Mouse (Mus musculus) limb, embryonic 10.5 days (tissue): ENCODE measurements around the gene Dpagt1. TPM values are rescaled to one million over a fixed set of nuclear protein-coding genes. Genes with fewer than 3 reads are reported as not detected.
A peak's percentile ranks its signal among the peaks of the same experiment; 100 is the strongest.
"Not testable (repeated sequence)": the region's sequence is repeated elsewhere in the genome, so short reads cannot be mapped to it uniquely, and the experiment has no call there.

Experiments
- DNase-seq: peaks from one replicate; pipeline ENCODE4 v3.0.0-alpha.2; 2017; ENCODE audit warnings: low spot score
- H3K27ac ChIP-seq: fragments of 300-500 bp; sonication (generic); 2 replicates; pipeline ENCODE4 v1.5.1; 2016; ENCODE audit warnings: mild to moderate bottlenecking
- H3K27me3 ChIP-seq: fragments of 300-500 bp; sonication (generic); 2 replicates; pipeline ENCODE4 v1.6.1; 2016; ENCODE audit warnings: low read depth, mild to moderate bottlenecking; ENCODE audit not compliant: poor library complexity, severe bottlenecking
- H3K36me3 ChIP-seq: fragments of 300-500 bp; sonication (generic); 2 replicates; pipeline ENCODE4 v1.6.1; 2016; ENCODE audit warnings: mild to moderate bottlenecking, moderate library complexity
- H3K4me1 ChIP-seq: fragments of 300-500 bp; sonication (generic); 2 replicates; pipeline ENCODE4 v1.6.1; 2016
- H3K4me3 ChIP-seq: fragments of 300-500 bp; sonication (generic); 2 replicates; pipeline ENCODE4 v1.5.1; 2016; ENCODE audit warnings: mild to moderate bottlenecking, moderate library complexity
- H3K9me3 ChIP-seq: fragments of 300-500 bp; sonication (generic); replicated peaks from 2 replicates; pipeline ENCODE4 v1.6.1; 2016; ENCODE audit warnings: mild to moderate bottlenecking
- WGBS: fragments of 180-500 bp; shearing (Covaris S2); methylation state at CpG from one replicate; pipeline ENCODE4 v1.1.7; 2016; 5-methylcytosine and 5-hydroxymethylcytosine counted together
- polyA plus RNA-seq: library from polyadenylated mRNA; unstranded; fragments of >200 nt; fragmentation: Nextera tagmentation; extraction: Ambion mirVana; gene quantifications from 2 replicates; pipeline ENCODE4 v1.2.1, GENCODE M21; 2016

Dpagt1 gene
- polyA plus RNA-seq, 1 experiment from 2014 or later = 46.9 TPM

- H3K27me3 ChIP-seq = no peaks in the 10 kb centered on the region
- peaks cover 12% of the 10 kb centered on the region for H3K4me1 ChIP-seq
- H3K36me3 ChIP-seq = peaks cover 72% of the 10 kb centered on the region
- H3K27ac ChIP-seq = no peak overlapping the region
- no peaks in the 10 kb centered on the region for H3K9me3 ChIP-seq
- WGBS = 89% methylated on average over 4 of the region's 4 CpGs
- DNase-seq = no peak
- H3K4me3 ChIP-seq = no peak overlapping the region
Measured at GRCm38 (mm10) chr9:44347621-44348020, 21.8 kb downstream of the Dpagt1 start.

DNA sequence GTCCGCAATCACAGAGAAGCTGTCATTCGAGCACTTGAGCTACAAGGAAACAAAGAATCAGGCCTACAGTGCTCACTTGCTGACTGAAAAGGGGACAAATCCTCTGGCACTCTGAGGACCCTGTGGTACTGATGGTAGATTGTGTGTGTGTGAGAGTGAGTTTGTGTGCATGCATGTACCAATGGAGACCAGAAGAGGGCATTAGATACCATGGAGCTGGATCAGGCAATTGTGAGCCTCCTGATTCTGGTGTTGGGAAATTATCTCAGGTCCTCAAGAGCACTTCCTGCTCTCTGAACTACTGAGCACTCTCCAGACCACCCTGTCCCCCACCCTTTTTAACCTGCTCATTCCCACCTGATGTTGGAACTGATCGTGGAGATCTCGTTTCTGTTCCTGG, 22.7 kb downstream of the Dpagt1 start:
- 93% methylated on average over 4 of the region's 4 CpGs for WGBS
- no peaks in the 10 kb centered on the region for H3K27me3 ChIP-seq
- peaks cover 81% of the 10 kb centered on the region for H3K36me3 ChIP-seq
- peaks cover 3% of the 10 kb centered on the region; the same call in 1 of the 2 replicates for H3K4me1 ChIP-seq
- H3K4me3 ChIP-seq = no peak overlapping the region
- DNase-seq = no peak
- no peak overlapping the region for H3K27ac ChIP-seq
- H3K9me3 ChIP-seq = no peaks in the 10 kb centered on the region

- H3K4me3 ChIP-seq = no peak overlapping the region
- WGBS = 95% methylated on average over 4 of the region's 4 CpGs
- no peaks in the 10 kb centered on the region for H3K9me3 ChIP-seq
- no peaks in the 10 kb centered on the region for H3K4me1 ChIP-seq
- peaks cover 100% of the 10 kb centered on the region for H3K36me3 ChIP-seq
- no peak for DNase-seq
- H3K27ac ChIP-seq = no peak overlapping the region
- H3K27me3 ChIP-seq = no peaks in the 10 kb centered on the region
Measured at GRCm38 (mm10) chr9:44351396-44351795, 25.6 kb downstream of the Dpagt1 start.

GRCm38 (mm10) chr9:44352337-44352736, 26.5 kb downstream of the Dpagt1 start:
- no peak for DNase-seq
- Histone ChIP-seq H3K9me3 (no peaks in the 10 kb centered on the region), H3K36me3 (peaks cover 100% of the 10 kb centered on the region), H3K4me1 (no peaks in the 10 kb centered on the region), H3K4me3 (no peak overlapping the region), H3K27ac (no peak overlapping the region), H3K27me3 (no peaks in the 10 kb centered on the region)
- 93% methylated on average over 10 of the region's 10 CpGs for WGBS

DNA sequence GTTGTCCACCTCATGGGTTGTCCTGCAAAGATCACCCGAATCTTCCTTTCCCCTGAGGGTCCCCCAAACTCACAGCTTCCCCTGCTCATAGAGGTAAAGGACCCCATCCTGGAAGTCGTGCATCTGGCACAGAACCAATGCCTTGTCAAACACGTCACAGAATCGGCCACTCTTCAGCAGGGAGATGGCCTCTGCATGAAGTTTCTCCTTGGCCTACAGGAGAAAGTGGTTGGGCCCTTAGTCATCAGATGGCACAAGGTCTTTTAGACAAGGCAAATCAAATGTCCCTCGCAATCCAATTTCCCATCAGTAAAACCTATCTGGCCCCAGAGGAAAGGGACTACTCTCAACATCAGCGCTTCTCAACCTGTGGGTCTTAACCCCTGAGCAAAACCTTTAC, 27.3 kb downstream of the Dpagt1 start:
- no peak overlapping the region for H3K4me3 ChIP-seq
- no peaks in the 10 kb centered on the region for H3K27me3 ChIP-seq
- no peaks in the 10 kb centered on the region for H3K4me1 ChIP-seq
- 97% methylated on average over 6 of the region's 6 CpGs for WGBS
- DNase-seq = no peak
- no peaks in the 10 kb centered on the region for H3K9me3 ChIP-seq
- no peak overlapping the region for H3K27ac ChIP-seq
- peaks cover 100% of the 10 kb centered on the region for H3K36me3 ChIP-seq

DNA sequence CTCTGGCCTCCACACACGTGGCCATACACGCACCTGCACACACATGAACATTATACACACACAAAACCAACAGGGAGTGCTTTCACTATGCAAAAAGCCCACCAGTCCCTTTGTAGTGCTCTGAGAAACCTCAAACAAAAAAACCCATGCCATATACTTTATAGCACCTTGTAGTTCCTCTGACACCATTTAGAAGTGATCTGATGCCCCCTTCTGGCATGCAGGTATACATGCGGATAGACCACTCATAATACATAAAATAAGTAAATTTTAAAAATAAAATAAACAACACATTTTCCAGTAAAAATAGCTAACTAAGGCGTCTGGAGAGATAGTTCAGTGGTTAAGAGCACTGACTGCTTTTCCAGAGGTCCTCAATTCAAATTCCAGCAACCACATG, 31.4 kb downstream of the Dpagt1 start:
- Histone ChIP-seq H3K27ac (no peak overlapping the region), H3K9me3 (no peaks in the 10 kb centered on the region), H3K36me3 (peaks cover 75% of the 10 kb centered on the region), H3K4me3 (no peak overlapping the region), H3K4me1 (peaks cover 7% of the 10 kb centered on the region), H3K27me3 (no peaks in the 10 kb centered on the region)
- 80% methylated on average over 4 of the region's 4 CpGs for WGBS
- no peak for DNase-seq

DNA sequence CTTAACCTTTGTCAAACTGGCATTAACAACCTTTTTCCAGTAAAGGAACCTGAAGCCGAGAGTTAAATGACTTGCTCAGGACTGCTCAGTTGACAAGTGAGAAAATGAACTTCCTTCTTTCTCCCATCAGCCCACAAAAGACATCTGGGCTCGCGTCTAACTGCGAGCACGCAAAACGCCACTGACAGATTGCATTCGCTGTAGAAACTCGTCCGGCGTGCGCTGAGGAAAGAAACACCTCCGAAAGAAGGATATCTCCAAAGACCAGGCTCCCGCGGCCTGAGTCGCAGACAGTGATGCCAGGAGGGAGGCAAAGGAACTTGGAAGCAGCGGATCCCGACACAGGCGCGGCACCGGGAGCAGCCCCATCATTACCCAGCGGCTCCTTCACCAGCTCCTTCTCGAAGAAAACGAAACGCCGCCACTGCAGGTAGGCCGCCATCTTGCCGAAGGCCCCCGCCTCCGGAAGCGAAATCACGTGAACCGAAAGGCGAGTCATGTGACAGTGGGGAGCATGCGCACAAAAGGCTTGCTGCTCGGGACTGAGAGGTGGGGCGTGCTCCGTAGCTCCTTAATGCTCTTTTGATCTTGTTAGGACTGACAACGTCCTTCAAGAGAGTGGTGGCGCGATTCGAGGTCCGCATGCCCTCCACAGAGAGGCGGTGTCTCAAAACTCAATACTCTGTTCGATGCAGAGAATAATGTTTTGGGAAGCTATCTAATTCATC, 35.5 kb downstream of the Dpagt1 start, which contains the start of gene Vps11:
Gene Vps11 (minus strand): TSS at position 481 of the 728 bp plus-strand sequence.
- H3K27ac ChIP-seq = peak within 1 kb of the TSS; percentile 86
- H3K4me1 ChIP-seq = peaks cover 7% of the 10 kb centered on the region
- peak; percentile 99 for DNase-seq
- H3K27me3 ChIP-seq = no peaks in the 10 kb centered on the region
- H3K36me3 ChIP-seq = peaks cover 33% of the 10 kb centered on the region
- H3K9me3 ChIP-seq = no peaks in the 10 kb centered on the region
- peak within 1 kb of the TSS; percentile 92 for H3K4me3 ChIP-seq
- WGBS = under 1% methylated on average over 44 of the region's 44 CpGs

DNA sequence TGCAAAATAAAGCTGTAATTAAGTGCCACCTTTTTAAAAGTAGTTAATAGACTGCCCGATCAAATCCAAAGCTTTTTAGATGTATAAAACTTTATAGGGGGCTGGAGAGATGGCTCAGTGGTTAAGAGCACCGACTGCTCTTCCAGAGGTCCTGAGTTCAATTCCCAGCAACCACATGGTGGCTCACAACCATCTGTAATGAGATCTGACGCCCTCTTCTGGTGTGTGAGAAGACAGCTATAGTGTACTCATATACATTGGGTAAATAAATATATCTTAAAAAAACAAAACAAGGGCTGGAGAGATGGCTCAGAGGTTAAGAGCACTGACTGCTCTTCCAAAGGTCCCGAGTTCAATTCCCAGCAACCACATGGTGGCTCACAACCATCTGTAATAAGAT, 36.1 kb downstream of the Dpagt1 start:
- H3K36me3 ChIP-seq = peaks cover 28% of the 10 kb centered on the region
- WGBS = 49% methylated on average over 4 of the region's 4 CpGs
- peak overlapping the region; percentile 86 for H3K27ac ChIP-seq
- peak overlapping the region; percentile 92 for H3K4me3 ChIP-seq
- not testable (repeated sequence) for DNase-seq, H3K27me3 ChIP-seq, H3K4me1 ChIP-seq, H3K9me3 ChIP-seq

DNA sequence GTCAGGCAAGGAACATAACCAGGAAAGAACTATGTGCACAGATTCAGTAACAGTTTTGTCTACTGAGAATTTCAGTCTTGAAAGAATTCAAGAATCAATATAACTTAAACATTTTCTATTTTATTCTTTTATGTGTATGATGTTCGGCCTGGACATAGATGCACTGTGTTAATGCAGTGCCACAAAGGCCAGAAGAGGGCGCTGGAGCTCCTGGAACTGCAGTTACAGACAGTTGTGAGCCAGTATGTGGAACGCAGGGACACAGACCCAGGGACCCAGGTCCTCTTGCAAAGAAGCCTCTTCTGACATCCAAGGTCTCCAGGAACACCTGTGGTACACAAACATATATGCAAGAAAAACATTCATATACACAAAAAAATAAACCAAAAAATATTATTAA, 38.7 kb downstream of the Dpagt1 start:
- H3K4me1 ChIP-seq = peaks cover 7% of the 10 kb centered on the region
- H3K27me3 ChIP-seq = no peaks in the 10 kb centered on the region
- WGBS = 68% methylated on average over 3 of the region's 3 CpGs
- H3K9me3 ChIP-seq = no peaks in the 10 kb centered on the region
- peaks cover 4% of the 10 kb centered on the region for H3K36me3 ChIP-seq
- DNase-seq = no peak
- H3K4me3 ChIP-seq = no peak overlapping the region
- H3K27ac ChIP-seq = no peak overlapping the region

GRCm38 (mm10) chr9:44373386-44373785, 47.6 kb downstream of the Dpagt1 start:
- no peak for DNase-seq
- Histone ChIP-seq H3K27ac (no peak overlapping the region), H3K4me1 (peaks cover 2% of the 10 kb centered on the region; the same call in 1 of the 2 replicates), H3K4me3 (no peak overlapping the region), H3K9me3 (no peaks in the 10 kb centered on the region), H3K36me3 (no peaks in the 10 kb centered on the region), H3K27me3 (no peaks in the 10 kb centered on the region)

- H3K4me3 ChIP-seq = no peak overlapping the region
- peaks cover 18% of the 10 kb centered on the region for H3K4me1 ChIP-seq
- H3K27me3 ChIP-seq = no peaks in the 10 kb centered on the region
- peaks cover 8% of the 10 kb centered on the region for H3K36me3 ChIP-seq
- no peak overlapping the region for H3K27ac ChIP-seq
- 92% methylated on average over 6 of the region's 6 CpGs for WGBS
- DNase-seq = no peak
- no peaks in the 10 kb centered on the region for H3K9me3 ChIP-seq
Measured at GRCm38 (mm10) chr9:44376141-44376540, 50.3 kb downstream of the Dpagt1 start.

- not testable (repeated sequence) for H3K9me3 ChIP-seq, H3K4me3 ChIP-seq, H3K27me3 ChIP-seq, DNase-seq, H3K27ac ChIP-seq
- Histone ChIP-seq H3K4me1 (peaks cover 21% of the 10 kb centered on the region), H3K36me3 (peaks cover 20% of the 10 kb centered on the region)
- 90% methylated on average over 2 of the region's 2 CpGs for WGBS
Measured at GRCm38 (mm10) chr9:44377335-44377734, 51.5 kb downstream of the Dpagt1 start.

DNA sequence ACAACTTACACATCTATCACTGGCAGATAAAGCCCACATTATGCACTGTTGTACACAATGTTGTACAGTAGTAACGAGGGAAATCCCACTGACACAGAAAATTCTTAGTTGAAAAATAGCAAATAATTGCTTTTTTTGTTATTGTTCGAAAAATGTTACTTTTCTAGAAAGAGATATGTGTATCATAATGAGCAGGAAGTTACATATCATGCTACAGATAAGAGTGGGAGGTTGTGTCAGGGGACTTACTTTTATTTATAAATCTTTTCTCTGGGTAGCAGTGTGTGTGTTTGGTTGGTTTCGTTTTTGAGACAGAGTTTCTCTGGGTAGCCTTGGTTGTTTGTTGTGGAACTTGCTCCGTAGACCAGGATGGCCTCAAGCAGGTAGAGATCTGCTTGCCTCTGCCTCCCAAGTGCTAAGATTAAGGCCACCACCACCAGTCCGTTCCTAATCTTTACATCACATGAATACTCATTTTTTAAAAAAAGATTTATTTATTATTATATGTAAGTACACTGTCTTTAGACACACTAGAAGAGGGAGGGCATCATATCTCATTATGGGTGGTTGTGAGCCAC, 52.4 kb downstream of the Dpagt1 start:
- Histone ChIP-seq H3K36me3 (peaks cover 29% of the 10 kb centered on the region), H3K27me3 (no peaks in the 10 kb centered on the region), H3K9me3 (no peaks in the 10 kb centered on the region), H3K4me1 (peaks cover 21% of the 10 kb centered on the region), H3K4me3 (peak overlapping the region; percentile 77), H3K27ac (peak overlapping the region; percentile 91; the same call in 1 of the 2 replicates)
- WGBS = 94% methylated on average over 5 of the region's 5 CpGs
- DNase-seq = no peak
